Mouse (Mus musculus) MEL (cell line): ENCODE data around the gene Tspan9. TPM values are rescaled to one million over a fixed set of nuclear protein-coding genes. Genes with fewer than 3 reads are reported as not detected.

Experiments
- DNase-seq: peaks from one replicate; pipeline ENCODE4 v3.0.0; 2011; ENCODE audit warnings: low read depth, low spot score
- H3K27ac ChIP-seq: 2 replicates; pipeline ENCODE4 v1.5.1; 2012; ENCODE audit warnings: low read depth, mild to moderate bottlenecking, control low read depth, low read length, moderate library complexity; ENCODE audit not compliant: control insufficient read depth
- H3K27me3 ChIP-seq, 2 experiments: fragments of 150-350 bp in 1 of 2; sonication (generic) in 1 of 2; 2 replicates each; pipeline ENCODE4 v1.6.1; 2012; ENCODE audit warnings: low read length in 2 of 2, mild to moderate bottlenecking in 2 of 2, improper control_type of control experiment in 1 of 2, moderate library complexity in 1 of 2; ENCODE audit not compliant: insufficient read depth in 2 of 2, control insufficient read depth in 1 of 2
- H3K36me3 ChIP-seq, 2 experiments: 2 replicates each; pipeline ENCODE4 v1.6.1; 2012 to 2014; ENCODE audit warnings: low read length in 2 of 2, improper control_type of control experiment in 1 of 2, inconsistent platforms in 1 of 2, mild to moderate bottlenecking in 1 of 2; ENCODE audit not compliant: insufficient read depth in 2 of 2, control insufficient read depth in 1 of 2
- H3K4me1 ChIP-seq, 2 experiments: fragments of 150-350 bp in 1 of 2; sonication (generic) in 1 of 2; 2 replicates each; pipeline ENCODE4 v1.6.1; 2012; ENCODE audit warnings: low read length in 2 of 2, improper control_type of control experiment in 1 of 2, mild to moderate bottlenecking in 1 of 2; ENCODE audit not compliant: insufficient read depth in 2 of 2, control insufficient read depth in 1 of 2
- H3K4me3 ChIP-seq, 2 experiments: fragments of 150-350 bp in 1 of 2; sonication (generic) in 1 of 2; 2 replicates each; pipeline ENCODE4 v1.5.1; 2012; ENCODE audit warnings: low read depth in 2 of 2, low read length in 2 of 2, mild to moderate bottlenecking in 2 of 2, moderate library complexity in 2 of 2, control low read depth in 1 of 2, improper control_type of control experiment in 1 of 2; ENCODE audit not compliant: control insufficient read depth in 1 of 2, insufficient read depth in 1 of 2
- H3K79me2 ChIP-seq: 2 replicates; pipeline ENCODE4 v1.6.1; 2012; ENCODE audit warnings: mild to moderate bottlenecking, low read length, moderate library complexity; ENCODE audit not compliant: control insufficient read depth, poor library complexity, insufficient read depth
- H3K9ac ChIP-seq: 2 replicates; pipeline ENCODE4 v1.6.1; 2012; ENCODE audit warnings: low read depth, mild to moderate bottlenecking, control low read depth, low read length, moderate library complexity; ENCODE audit not compliant: control insufficient read depth, poor library complexity, severe bottlenecking
- H3K9me3 ChIP-seq: fragments of 150-350 bp; sonication (generic); replicated peaks from 2 replicates; pipeline ENCODE4 v1.6.1; 2012; ENCODE audit warnings: mild to moderate bottlenecking, low read length, improper control_type of control experiment, moderate library complexity; ENCODE audit not compliant: insufficient read depth
- BHLHE40 ChIP-seq: IDR thresholded peaks from 2 replicates; pipeline ENCODE4 v1.6.1; 2012; ENCODE audit warnings: low read depth, mild to moderate bottlenecking, inconsistent platforms, low read length, improper control_type of control experiment, borderline replicate concordance
- CHD1 ChIP-seq: IDR thresholded peaks from 2 replicates; pipeline ENCODE4 v1.6.1; 2012; ENCODE audit warnings: low read depth, mild to moderate bottlenecking, inconsistent platforms, low read length, improper control_type of control experiment
- CHD2 ChIP-seq: IDR thresholded peaks from 2 replicates; pipeline ENCODE4 v1.6.1; 2011; ENCODE audit warnings: low read length, improper control_type of control experiment
- CTCF ChIP-seq, 3 experiments: IDR thresholded peaks in 2 of 3; conservative IDR thresholded peaks in 1 of 3; 2 replicates each; pipeline ENCODE4 v1.5.1; 2011 to 2012; ENCODE audit warnings: low read length in 3 of 3, low read depth in 2 of 3, mild to moderate bottlenecking in 2 of 3, improper control_type of control experiment in 1 of 3, inconsistent platforms in 1 of 3, mixed read lengths in 1 of 3, moderate library complexity in 1 of 3; ENCODE audit not compliant: control insufficient read depth in 1 of 3, insufficient read depth in 1 of 3, poor library complexity in 1 of 3, severe bottlenecking in 1 of 3
- E2F4 ChIP-seq: IDR thresholded peaks from 2 replicates; pipeline ENCODE4 v1.6.1; 2011; ENCODE audit warnings: low read depth, low read length, improper control_type of control experiment, borderline replicate concordance
- ELF1 ChIP-seq: IDR thresholded peaks from 2 replicates; pipeline ENCODE4 v1.6.1; 2014; ENCODE audit warnings: low read depth, mild to moderate bottlenecking, inconsistent platforms, low read length, improper control_type of control experiment, moderate library complexity
- ETS1 ChIP-seq: IDR thresholded peaks from 2 replicates; pipeline ENCODE4 v1.6.1; 2012; ENCODE audit warnings: low read depth, mild to moderate bottlenecking, inconsistent platforms, low read length, improper control_type of control experiment, moderate library complexity
- GATA1 ChIP-seq: IDR thresholded peaks from 2 replicates; pipeline ENCODE4 v1.6.1; 2011; ENCODE audit warnings: low read depth, low read length, improper control_type of control experiment
- MEF2A ChIP-seq: IDR thresholded peaks from 2 replicates; pipeline ENCODE4 v1.6.1; 2014; ENCODE audit warnings: low read depth, mild to moderate bottlenecking, inconsistent platforms, low read length, improper control_type of control experiment; ENCODE audit not compliant: poor library complexity, insufficient replicate concordance, severe bottlenecking; ENCODE audit errors: extremely low read depth
- MXI1 ChIP-seq: IDR thresholded peaks from 2 replicates; pipeline ENCODE4 v1.6.1; 2011; ENCODE audit warnings: mild to moderate bottlenecking, low read depth, low read length, improper control_type of control experiment
- MYB ChIP-seq: IDR thresholded peaks from 2 replicates; pipeline ENCODE4 v1.6.1; 2011; ENCODE audit warnings: mild to moderate bottlenecking, low read depth, low read length, improper control_type of control experiment
- NELFE ChIP-seq: IDR thresholded peaks from 2 replicates; pipeline ENCODE4 v1.6.1; 2011; ENCODE audit warnings: low read depth, low read length, improper control_type of control experiment
- NRF1 ChIP-seq: IDR thresholded peaks from 2 replicates; pipeline ENCODE4 v1.6.1; 2014; ENCODE audit warnings: low read depth, mild to moderate bottlenecking, inconsistent platforms, low read length, improper control_type of control experiment, moderate library complexity; ENCODE audit not compliant: poor library complexity, insufficient read depth, severe bottlenecking
- RAD21 ChIP-seq: IDR thresholded peaks from 2 replicates; pipeline ENCODE4 v1.6.1; 2011; ENCODE audit warnings: mild to moderate bottlenecking, low read depth, low read length, improper control_type of control experiment
- RCOR1 ChIP-seq: IDR thresholded peaks from 2 replicates; pipeline ENCODE4 v1.6.1; 2012; ENCODE audit warnings: low read depth, mild to moderate bottlenecking, inconsistent platforms, low read length, improper control_type of control experiment
- SIN3A ChIP-seq: IDR thresholded peaks from 2 replicates; pipeline ENCODE4 v1.6.1; 2012; ENCODE audit warnings: low read length, improper control_type of control experiment, inconsistent platforms
- SMC3 ChIP-seq: IDR thresholded peaks from 2 replicates; pipeline ENCODE4 v1.6.1; 2011; ENCODE audit warnings: low read depth, low read length, improper control_type of control experiment
- TBP ChIP-seq: IDR thresholded peaks from 2 replicates; pipeline ENCODE4 v1.8.0; 2011; ENCODE audit warnings: low read depth, low read length, improper control_type of control experiment
- TCF12 ChIP-seq: IDR thresholded peaks from 2 replicates; pipeline ENCODE4 v1.6.1; 2014; ENCODE audit warnings: low read depth, mild to moderate bottlenecking, inconsistent platforms, low read length, improper control_type of control experiment, moderate library complexity
- USF2 ChIP-seq, 2 experiments: IDR thresholded peaks; 2 replicates each; pipeline ENCODE4 v1.6.1; 2011 to 2012; ENCODE audit warnings: improper control_type of control experiment in 2 of 2, low read length in 2 of 2, borderline replicate concordance in 1 of 2, inconsistent platforms in 1 of 2, low read depth in 1 of 2, mild to moderate bottlenecking in 1 of 2; ENCODE audit not compliant: insufficient read depth in 1 of 2
- ZC3H11A ChIP-seq: IDR thresholded peaks from 2 replicates; pipeline ENCODE4 v1.6.1; 2012; ENCODE audit warnings: low read depth, mild to moderate bottlenecking, inconsistent platforms, low read length, improper control_type of control experiment
- polyA plus RNA-seq, 2 experiments: library from polyadenylated mRNA; stranded (reverse) in 1 of 2; unstranded in 1 of 2; fragments of >175 nt in 1 of 2; fragments of >200 nt in 1 of 2; gene quantifications; 2 replicates each; pipeline versions ENCODE4 v1.2.1 to v1.2.4; 2012; ENCODE audit warnings: low replicate concordance in 2 of 2, low read depth in 1 of 2; ENCODE audit not compliant: insufficient read length in 2 of 2, insufficient read depth in 1 of 2, missing spikeins in 1 of 2
- total RNA-seq: library from RNA; depleted of rRNA; stranded (reverse); fragments of 300-350 nt; gene quantifications from 2 replicates; pipeline ENCODE4 v1.2.3, GENCODE M21; 2012

Tspan9 gene
- total and polyA plus RNA-seq, 3 experiments, result 0.08 to 3.4 TPM; not detected in 1

- H3K36me3 ChIP-seq, result no peaks in the 10 kb centered on the region
Measured at GRCm38 (mm10) chr6:128001587-128001986, 141.8 kb downstream of the Tspan9 start.

GRCm38 (mm10) chr6:128000777-128001176, 142.6 kb downstream of the Tspan9 start:
- H3K9ac ChIP-seq, result no peak overlapping the region
- H3K27ac ChIP-seq, result no peak overlapping the region
- TF ChIP-seq MYB, result no peak
- TF ChIP-seq ZC3H11A, result no peak
- TF ChIP-seq NELFE, result no peak
- TF ChIP-seq CTCF (IDR thresholded peaks at IDR 0.05 in 2 of 3, conservative IDR thresholded peaks at IDR 0.05 in 1 of 3; ENCODE audit: control insufficient read depth in 1 of 3, insufficient read depth in 1 of 3, low read depth in 2 of 3, low read length in 3 of 3, poor library complexity in 1 of 3, severe bottlenecking in 1 of 3), result no peak
- TF ChIP-seq SIN3A, result no peak
- no peak for TF ChIP-seq CHD2
- TF ChIP-seq TCF12, result no peak
- TF ChIP-seq RAD21, result no peak
- no peak for TF ChIP-seq E2F4
- no peak for TF ChIP-seq ELF1
- no peak for TF ChIP-seq MEF2A
- TF ChIP-seq BHLHE40, result no peak
- TF ChIP-seq GATA1, result no peak
- TF ChIP-seq ETS1, result no peak
- TF ChIP-seq RCOR1, result no peak
- TF ChIP-seq CHD1, result no peak
- TF ChIP-seq USF2 (IDR thresholded peaks at IDR 0.05; ENCODE audit: borderline replicate concordance in 1 of 2, insufficient read depth in 1 of 2, low read depth in 1 of 2, low read length in 2 of 2), result no peak
- H3K4me1 ChIP-seq, result no peaks in the 10 kb centered on the region
- H3K36me3 ChIP-seq, result no peaks in the 10 kb centered on the region
- H3K79me2 ChIP-seq, result no peaks in the 10 kb centered on the region
- no peaks in the 10 kb centered on the region for H3K9me3 ChIP-seq
- no peak overlapping the region for H3K4me3 ChIP-seq
- DNase-seq, result no peak
- H3K27me3 ChIP-seq, result no peaks in the 10 kb centered on the region

More at GRCm38 (mm10) chr6:128001587-128001986, 141.8 kb downstream of the Tspan9 start:
- DNase-seq, result no peak
- Histone ChIP-seq H3K79me2 (no peaks in the 10 kb centered on the region), H3K27ac (no peak overlapping the region)
- no peak for TF ChIP-seq MXI1
- TF ChIP-seq BHLHE40, result no peak
- no peak for TF ChIP-seq SMC3
- no peak for TF ChIP-seq TBP
- TF ChIP-seq RCOR1, result no peak
- no peak for TF ChIP-seq CHD2
- no peak for TF ChIP-seq NRF1
- TF ChIP-seq, all 39 proteins: peak for 0
- H3K9me3 ChIP-seq, result no peaks in the 10 kb centered on the region
- H3K27me3 ChIP-seq, result no peaks in the 10 kb centered on the region
- no peaks in the 10 kb centered on the region for H3K4me1 ChIP-seq
- no peak overlapping the region for H3K9ac ChIP-seq
- no peak overlapping the region for H3K4me3 ChIP-seq
